Mouse (Mus musculus): ENCODE data around the gene Paxip1. TPM values are rescaled to one million over a fixed set of nuclear protein-coding genes. Genes with fewer than 3 reads are reported as not detected.

Gene Paxip1
- polyA plus RNA-seq (2014; fragmentation: Nextera tagmentation; extraction: Ambion mirVana), result 34.6 and 41.9 TPM in 2 replicates

- Histone ChIP-seq H3K27me3 (ENCODE audit: control insufficient read depth, insufficient read depth, low read length) (no peaks in the 10 kb centered on the region), H3K9me3 (ENCODE audit: control insufficient read depth, low read length) (no peaks in the 10 kb centered on the region), H3K9ac (ENCODE audit: low read depth, low read length) (peak within 1 kb of the TSS; percentile 84), H3K4me1 (replicated peaks; ENCODE audit: control insufficient read depth, insufficient read depth, low read length) (peaks cover 6% of the 10 kb centered on the region), H3K4me2 (replicated peaks; ENCODE audit: low read depth, low read length) (peak within 1 kb of the TSS; percentile 66), H3K4me3 (ENCODE audit: low read depth, low read length) (peak within 1 kb of the TSS; percentile 82), H3K36me3 (ENCODE audit: control insufficient read depth, insufficient read depth, low read length) (peaks cover 3% of the 10 kb centered on the region; the same call in 1 of the 2 replicates), H3K27ac (ENCODE audit: low read depth, low read length) (peak within 1 kb of the TSS; percentile 91)
- ATAC-seq (ENCODE audit: low FRiP score) (peak; percentile 97), DNase-seq (ENCODE audit: low spot score) (peak; percentile 98)
- WGBS, result under 1% methylated on average over 67 of the region's 73 CpGs
Measured at GRCm38 (mm10) chr5:27791303-27792172, at the start of gene Paxip1. Gene Paxip1 (minus strand): TSS chr5:27791691.

GRCm38 (mm10) chr5:27838061-27838460, 46.6 kb upstream of the Paxip1 start:
- WGBS, result 52% methylated on average over 4 of the region's 4 CpGs
- no peak for ATAC-seq (ENCODE audit: low FRiP score)

GRCm38 (mm10) chr5:27835096-27835495, 43.6 kb upstream of the Paxip1 start:
- no peak overlapping the region for H3K4me2 ChIP-seq (replicated peaks; ENCODE audit: low read depth, low read length)
- WGBS, result 96% methylated on average over 2 of the region's 2 CpGs
- no peak overlapping the region for H3K9ac ChIP-seq (ENCODE audit: low read depth, low read length)
- H3K27ac ChIP-seq (ENCODE audit: low read depth, low read length), result no peak overlapping the region
- H3K9me3 ChIP-seq (ENCODE audit: control insufficient read depth, low read length), result no peaks in the 10 kb centered on the region
- H3K27me3 ChIP-seq (ENCODE audit: control insufficient read depth, insufficient read depth, low read length), result no peaks in the 10 kb centered on the region
- DNase-seq (ENCODE audit: low spot score) (no peak), ATAC-seq (ENCODE audit: low FRiP score) (no peak)
- no peak overlapping the region for H3K4me3 ChIP-seq (ENCODE audit: low read depth, low read length)
- no peaks in the 10 kb centered on the region for H3K36me3 ChIP-seq (ENCODE audit: control insufficient read depth, insufficient read depth, low read length)
- H3K4me1 ChIP-seq (replicated peaks; ENCODE audit: control insufficient read depth, insufficient read depth, low read length), result no peaks in the 10 kb centered on the region

More at GRCm38 (mm10) chr5:27838061-27838460, 46.6 kb upstream of the Paxip1 start:
- H3K27me3 ChIP-seq (ENCODE audit: control insufficient read depth, insufficient read depth, low read length), result peaks cover 10% of the 10 kb centered on the region; the same call in 1 of the 2 replicates
- no peaks in the 10 kb centered on the region for H3K36me3 ChIP-seq (ENCODE audit: control insufficient read depth, insufficient read depth, low read length)
- H3K4me3 ChIP-seq (ENCODE audit: low read depth, low read length), result no peak overlapping the region
- H3K9ac ChIP-seq (ENCODE audit: low read depth, low read length), result no peak overlapping the region
- H3K4me1 ChIP-seq (replicated peaks; ENCODE audit: control insufficient read depth, insufficient read depth, low read length), result 0 out of 2 replicates have a peak, but pooled peaks cover 2% of the 10 kb centered on the region
- DNase-seq (ENCODE audit: low spot score), result no peak
- H3K4me2 ChIP-seq (replicated peaks; ENCODE audit: low read depth, low read length), result no peak overlapping the region
- H3K27ac ChIP-seq (ENCODE audit: low read depth, low read length), result no peak overlapping the region
- no peaks in the 10 kb centered on the region for H3K9me3 ChIP-seq (ENCODE audit: control insufficient read depth, low read length)

GRCm38 (mm10) chr5:27827971-27828370, 36.5 kb upstream of the Paxip1 start:
- no peak for ATAC-seq (ENCODE audit: low FRiP score)

GRCm38 (mm10) chr5:27821161-27821560, 29.7 kb upstream of the Paxip1 start:
- DNase-seq (ENCODE audit: low spot score) (no peak), ATAC-seq (ENCODE audit: low FRiP score) (no peak)
- Histone ChIP-seq H3K4me3 (ENCODE audit: low read depth, low read length) (no peak overlapping the region), H3K27ac (ENCODE audit: low read depth, low read length) (no peak overlapping the region), H3K27me3 (ENCODE audit: control insufficient read depth, insufficient read depth, low read length) (no peaks in the 10 kb centered on the region), H3K4me2 (replicated peaks; ENCODE audit: low read depth, low read length) (no peak overlapping the region), H3K36me3 (ENCODE audit: control insufficient read depth, insufficient read depth, low read length) (no peaks in the 10 kb centered on the region), H3K9me3 (ENCODE audit: control insufficient read depth, low read length) (no peaks in the 10 kb centered on the region), H3K4me1 (replicated peaks; ENCODE audit: control insufficient read depth, insufficient read depth, low read length) (no peaks in the 10 kb centered on the region), H3K9ac (ENCODE audit: low read depth, low read length) (no peak overlapping the region)
- WGBS, result 87% methylated on average over 6 of the region's 6 CpGs

More at GRCm38 (mm10) chr5:27827971-27828370, 36.5 kb upstream of the Paxip1 start:
- H3K4me3 ChIP-seq (ENCODE audit: low read depth, low read length), result no peak overlapping the region
- WGBS, result 86% methylated on average over 7 of the region's 7 CpGs
- no peak overlapping the region for H3K4me2 ChIP-seq (replicated peaks; ENCODE audit: low read depth, low read length)
- DNase-seq (ENCODE audit: low spot score), result no peak
- H3K4me1 ChIP-seq (replicated peaks; ENCODE audit: control insufficient read depth, insufficient read depth, low read length), result no peaks in the 10 kb centered on the region
- no peaks in the 10 kb centered on the region for H3K36me3 ChIP-seq (ENCODE audit: control insufficient read depth, insufficient read depth, low read length)
- H3K9me3 ChIP-seq (ENCODE audit: control insufficient read depth, low read length), result no peaks in the 10 kb centered on the region
- H3K9ac ChIP-seq (ENCODE audit: low read depth, low read length), result no peak overlapping the region
- no peak overlapping the region for H3K27ac ChIP-seq (ENCODE audit: low read depth, low read length)
- no peaks in the 10 kb centered on the region for H3K27me3 ChIP-seq (ENCODE audit: control insufficient read depth, insufficient read depth, low read length)

GRCm38 (mm10) chr5:27818840-27819672, 27.6 kb upstream of the Paxip1 start:
- ATAC-seq (ENCODE audit: low FRiP score) (no peak), DNase-seq (ENCODE audit: low spot score) (no peak)
- no peaks in the 10 kb centered on the region for H3K9me3 ChIP-seq (ENCODE audit: control insufficient read depth, low read length)
- no peaks in the 10 kb centered on the region for H3K27me3 ChIP-seq (ENCODE audit: control insufficient read depth, insufficient read depth, low read length)
- no peak overlapping the region for H3K4me2 ChIP-seq (replicated peaks; ENCODE audit: low read depth, low read length)
- H3K27ac ChIP-seq (ENCODE audit: low read depth, low read length), result no peak overlapping the region
- H3K36me3 ChIP-seq (ENCODE audit: control insufficient read depth, insufficient read depth, low read length), result no peaks in the 10 kb centered on the region
- no peaks in the 10 kb centered on the region for H3K4me1 ChIP-seq (replicated peaks; ENCODE audit: control insufficient read depth, insufficient read depth, low read length)
- no peak overlapping the region for H3K4me3 ChIP-seq (ENCODE audit: low read depth, low read length)
- H3K9ac ChIP-seq (ENCODE audit: low read depth, low read length), result no peak overlapping the region
- 66% methylated on average over 3 of the region's 3 CpGs for WGBS

- no peaks in the 10 kb centered on the region for H3K4me1 ChIP-seq (replicated peaks; ENCODE audit: control insufficient read depth, insufficient read depth, low read length)
- no peaks in the 10 kb centered on the region for H3K36me3 ChIP-seq (ENCODE audit: control insufficient read depth, insufficient read depth, low read length)
- H3K9me3 ChIP-seq (ENCODE audit: control insufficient read depth, low read length), result no peaks in the 10 kb centered on the region
- WGBS, result 85% methylated on average over 2 of the region's 2 CpGs
- ATAC-seq (ENCODE audit: low FRiP score) (no peak), DNase-seq (ENCODE audit: low spot score) (no peak)
- no peaks in the 10 kb centered on the region for H3K27me3 ChIP-seq (ENCODE audit: control insufficient read depth, insufficient read depth, low read length)
- no peak overlapping the region for H3K9ac ChIP-seq (ENCODE audit: low read depth, low read length)
- no peak overlapping the region for H3K27ac ChIP-seq (ENCODE audit: low read depth, low read length)
- H3K4me2 ChIP-seq (replicated peaks; ENCODE audit: low read depth, low read length), result no peak overlapping the region
- H3K4me3 ChIP-seq (ENCODE audit: low read depth, low read length), result no peak overlapping the region
Measured at GRCm38 (mm10) chr5:27814282-27814681, 22.8 kb upstream of the Paxip1 start.

- H3K9me3 ChIP-seq (ENCODE audit: control insufficient read depth, low read length), result no peaks in the 10 kb centered on the region
- H3K4me3 ChIP-seq (ENCODE audit: low read depth, low read length), result no peak overlapping the region
- 17% methylated on average over 1 of the region's 1 CpGs for WGBS
- no peak overlapping the region for H3K4me2 ChIP-seq (replicated peaks; ENCODE audit: low read depth, low read length)
- H3K27me3 ChIP-seq (ENCODE audit: control insufficient read depth, insufficient read depth, low read length), result no peaks in the 10 kb centered on the region
- no peaks in the 10 kb centered on the region for H3K36me3 ChIP-seq (ENCODE audit: control insufficient read depth, insufficient read depth, low read length)
- ATAC-seq (ENCODE audit: low FRiP score) (no peak), DNase-seq (ENCODE audit: low spot score) (peak; percentile 82)
- H3K27ac ChIP-seq (ENCODE audit: low read depth, low read length), result no peak overlapping the region
- H3K4me1 ChIP-seq (replicated peaks; ENCODE audit: control insufficient read depth, insufficient read depth, low read length), result peaks cover 6% of the 10 kb centered on the region
- H3K9ac ChIP-seq (ENCODE audit: low read depth, low read length), result no peak overlapping the region
Measured at GRCm38 (mm10) chr5:27793923-27794322, 2.4 kb upstream of the Paxip1 start.

All from hindbrain, embryonic 11.5 days (tissue).